Mouse (Mus musculus): Measurements from ENCODE around the gene Crot. TPM values are rescaled to one million over a fixed set of nuclear protein-coding genes. Genes with fewer than 3 reads are reported as not detected.
A peak's percentile ranks its signal among the peaks of the same experiment; 100 is the strongest.

Gene Crot
- total and polyA plus RNA-seq, 3 experiments, result 9.4 to 148 (median 9.8) TPM

GRCm38 (mm10) chr5:8996686-8997512 lies at the start of gene Crot (continued):
- TF ChIP-seq POLR2AphosphoS2 (IDR thresholded peaks at IDR 0.05; ENCODE audit: low read length) (peak; percentile 60; the same call in 1 of the 2 replicates), POLR2A (IDR thresholded peaks at IDR 0.05; ENCODE audit: control insufficient read depth in 1 of 2, insufficient read depth in 1 of 2, low read depth in 1 of 2, low read length in 2 of 2, poor library complexity in 1 of 2) (peak; percentile 70 to 74), NRF1 (IDR thresholded peaks at IDR 0.05; ENCODE audit: insufficient read depth, low read depth, low read length, poor library complexity, severe bottlenecking) (no peak; the same call in 1 of the 2 replicates)

- DNase-seq (ENCODE audit: low read depth, low spot score), result no peak
- Histone ChIP-seq H3K4me3 (ENCODE audit: control insufficient read depth in 1 of 2, insufficient read depth in 1 of 2, low read depth in 2 of 2, low read length in 2 of 2) (no peak overlapping the region), H3K9ac (ENCODE audit: control insufficient read depth, low read depth, low read length, poor library complexity, severe bottlenecking) (no peak overlapping the region), H3K9me3 (replicated peaks; ENCODE audit: insufficient read depth, low read length) (no peaks in the 10 kb centered on the region), H3K79me2 (ENCODE audit: control insufficient read depth, insufficient read depth, low read length, poor library complexity) (no peaks in the 10 kb centered on the region), H3K36me3 (ENCODE audit: control insufficient read depth in 1 of 2, insufficient read depth in 2 of 2, low read length in 2 of 2) (no peaks in the 10 kb centered on the region), H3K4me1 (ENCODE audit: control insufficient read depth in 1 of 2, insufficient read depth in 2 of 2, low read length in 2 of 2) (no peaks in the 10 kb centered on the region), H3K27ac (ENCODE audit: control insufficient read depth, low read depth, low read length) (no peak overlapping the region), H3K27me3 (ENCODE audit: control insufficient read depth in 1 of 2, insufficient read depth in 2 of 2, low read length in 2 of 2) (no peaks in the 10 kb centered on the region; a peak in 1 of 4 replicates)
- TF ChIP-seq MXI1 (IDR thresholded peaks at IDR 0.05; ENCODE audit: low read depth, low read length) (no peak), ZKSCAN1 (IDR thresholded peaks at IDR 0.05; ENCODE audit: low read depth, low read length) (no peak), CTCF (IDR thresholded peaks at IDR 0.05 in 2 of 3, conservative IDR thresholded peaks at IDR 0.05 in 1 of 3; ENCODE audit: control insufficient read depth in 1 of 3, insufficient read depth in 1 of 3, low read depth in 2 of 3, low read length in 3 of 3, poor library complexity in 1 of 3, severe bottlenecking in 1 of 3) (no peak), SMC3 (IDR thresholded peaks at IDR 0.05; ENCODE audit: low read depth, low read length) (no peak), ZMIZ1 (IDR thresholded peaks at IDR 0.05; ENCODE audit: low read depth, low read length) (no peak), GABPA (IDR thresholded peaks at IDR 0.05; ENCODE audit: low read depth, low read length) (no peak), POLR2A (IDR thresholded peaks at IDR 0.05; ENCODE audit: control insufficient read depth in 1 of 2, insufficient read depth in 1 of 2, low read depth in 1 of 2, low read length in 2 of 2, poor library complexity in 1 of 2) (no peak), ETS1 (IDR thresholded peaks at IDR 0.05; ENCODE audit: low read depth, low read length) (no peak), EP300 (IDR thresholded peaks at IDR 0.05; ENCODE audit: low read depth in 1 of 2, low read length in 2 of 2) (no peak)
Observed at GRCm38 (mm10) chr5:9045904-9046303, 48.8 kb upstream of the Crot start.

GRCm38 (mm10) chr5:9044821-9045220 lies 47.7 kb upstream of the Crot start:
- no peaks in the 10 kb centered on the region for H3K79me2 ChIP-seq (ENCODE audit: control insufficient read depth, insufficient read depth, low read length, poor library complexity)
- no peaks in the 10 kb centered on the region for H3K9me3 ChIP-seq (replicated peaks; ENCODE audit: insufficient read depth, low read length)
- no peak overlapping the region for H3K9ac ChIP-seq (ENCODE audit: control insufficient read depth, low read depth, low read length, poor library complexity, severe bottlenecking)
- H3K36me3 ChIP-seq (ENCODE audit: control insufficient read depth in 1 of 2, insufficient read depth in 2 of 2, low read length in 2 of 2), result no peaks in the 10 kb centered on the region
- no peak for TF ChIP-seq KAT2A (conservative IDR thresholded peaks at IDR 0.05; ENCODE audit: low read depth, low read length)
- no peak for TF ChIP-seq UBTF (IDR thresholded peaks at IDR 0.05; ENCODE audit: borderline replicate concordance, insufficient read depth, low read depth, low read length)
- TF ChIP-seq E2F4 (IDR thresholded peaks at IDR 0.05; ENCODE audit: borderline replicate concordance, low read depth, low read length), result no peak
- no peak for TF ChIP-seq TAL1 (IDR thresholded peaks at IDR 0.05; ENCODE audit: low read length)
- TF ChIP-seq ZNF384 (IDR thresholded peaks at IDR 0.05; ENCODE audit: low read depth, low read length), result no peak
- no peak for TF ChIP-seq ZMIZ1 (IDR thresholded peaks at IDR 0.05; ENCODE audit: low read depth, low read length)
- no peak for TF ChIP-seq JUND (IDR thresholded peaks at IDR 0.05; ENCODE audit: low read depth, low read length)
- TF ChIP-seq MAFK (IDR thresholded peaks at IDR 0.05; ENCODE audit: borderline replicate concordance, low read depth, low read length), result no peak
- TF ChIP-seq MYB (IDR thresholded peaks at IDR 0.05; ENCODE audit: low read depth, low read length), result no peak
- no peak for TF ChIP-seq MAZ (IDR thresholded peaks at IDR 0.05; ENCODE audit: low read depth, low read length)
- TF ChIP-seq ETS1 (IDR thresholded peaks at IDR 0.05; ENCODE audit: low read depth, low read length), result no peak
- H3K27me3 ChIP-seq (ENCODE audit: control insufficient read depth in 1 of 2, insufficient read depth in 2 of 2, low read length in 2 of 2), result peaks cover 0 to 2% of the 10 kb centered on the region in 2 experiments; a peak in 1 of 4 replicates
- no peak for DNase-seq (ENCODE audit: low read depth, low spot score)
- no peak overlapping the region for H3K27ac ChIP-seq (ENCODE audit: control insufficient read depth, low read depth, low read length)
- H3K4me1 ChIP-seq (ENCODE audit: control insufficient read depth in 1 of 2, insufficient read depth in 2 of 2, low read length in 2 of 2), result no peaks in the 10 kb centered on the region
- no peak overlapping the region for H3K4me3 ChIP-seq (ENCODE audit: control insufficient read depth in 1 of 2, insufficient read depth in 1 of 2, low read depth in 2 of 2, low read length in 2 of 2)

Data from MEL (cell line).